Mouse (Mus musculus) MEL (cell line): ENCODE results near the gene March10. TPM values are rescaled to one million over a fixed set of nuclear protein-coding genes. Genes with fewer than 3 reads are reported as not detected.

ENCODE experiments used
- DNase-seq: peaks from one replicate; pipeline ENCODE4 v3.0.0; 2011; ENCODE audit warnings: low read depth, low spot score
- H3K27ac ChIP-seq: 2 replicates; pipeline ENCODE4 v1.5.1; 2012; ENCODE audit warnings: low read depth, mild to moderate bottlenecking, control low read depth, low read length, moderate library complexity; ENCODE audit not compliant: control insufficient read depth
- H3K27me3 ChIP-seq, 2 experiments: fragments of 150-350 bp in 1 of 2; sonication (generic) in 1 of 2; 2 replicates each; pipeline ENCODE4 v1.6.1; 2012; ENCODE audit warnings: low read length in 2 of 2, mild to moderate bottlenecking in 2 of 2, improper control_type of control experiment in 1 of 2, moderate library complexity in 1 of 2; ENCODE audit not compliant: insufficient read depth in 2 of 2, control insufficient read depth in 1 of 2
- H3K36me3 ChIP-seq, 2 experiments: 2 replicates each; pipeline ENCODE4 v1.6.1; 2012 to 2014; ENCODE audit warnings: low read length in 2 of 2, improper control_type of control experiment in 1 of 2, inconsistent platforms in 1 of 2, mild to moderate bottlenecking in 1 of 2; ENCODE audit not compliant: insufficient read depth in 2 of 2, control insufficient read depth in 1 of 2
- H3K4me1 ChIP-seq, 2 experiments: fragments of 150-350 bp in 1 of 2; sonication (generic) in 1 of 2; 2 replicates each; pipeline ENCODE4 v1.6.1; 2012; ENCODE audit warnings: low read length in 2 of 2, improper control_type of control experiment in 1 of 2, mild to moderate bottlenecking in 1 of 2; ENCODE audit not compliant: insufficient read depth in 2 of 2, control insufficient read depth in 1 of 2
- H3K4me3 ChIP-seq, 2 experiments: fragments of 150-350 bp in 1 of 2; sonication (generic) in 1 of 2; 2 replicates each; pipeline ENCODE4 v1.5.1; 2012; ENCODE audit warnings: low read depth in 2 of 2, low read length in 2 of 2, mild to moderate bottlenecking in 2 of 2, moderate library complexity in 2 of 2, control low read depth in 1 of 2, improper control_type of control experiment in 1 of 2; ENCODE audit not compliant: control insufficient read depth in 1 of 2, insufficient read depth in 1 of 2
- H3K79me2 ChIP-seq: 2 replicates; pipeline ENCODE4 v1.6.1; 2012; ENCODE audit warnings: mild to moderate bottlenecking, low read length, moderate library complexity; ENCODE audit not compliant: control insufficient read depth, poor library complexity, insufficient read depth
- H3K9ac ChIP-seq: 2 replicates; pipeline ENCODE4 v1.6.1; 2012; ENCODE audit warnings: low read depth, mild to moderate bottlenecking, control low read depth, low read length, moderate library complexity; ENCODE audit not compliant: control insufficient read depth, poor library complexity, severe bottlenecking
- H3K9me3 ChIP-seq: fragments of 150-350 bp; sonication (generic); replicated peaks from 2 replicates; pipeline ENCODE4 v1.6.1; 2012; ENCODE audit warnings: mild to moderate bottlenecking, low read length, improper control_type of control experiment, moderate library complexity; ENCODE audit not compliant: insufficient read depth
- BHLHE40 ChIP-seq: IDR thresholded peaks from 2 replicates; pipeline ENCODE4 v1.6.1; 2012; ENCODE audit warnings: low read depth, mild to moderate bottlenecking, inconsistent platforms, low read length, improper control_type of control experiment, borderline replicate concordance
- CHD2 ChIP-seq: IDR thresholded peaks from 2 replicates; pipeline ENCODE4 v1.6.1; 2011; ENCODE audit warnings: low read length, improper control_type of control experiment
- CTCF ChIP-seq, 3 experiments: IDR thresholded peaks in 2 of 3; conservative IDR thresholded peaks in 1 of 3; 2 replicates each; pipeline ENCODE4 v1.5.1; 2011 to 2012; ENCODE audit warnings: low read length in 3 of 3, low read depth in 2 of 3, mild to moderate bottlenecking in 2 of 3, improper control_type of control experiment in 1 of 3, inconsistent platforms in 1 of 3, mixed read lengths in 1 of 3, moderate library complexity in 1 of 3; ENCODE audit not compliant: control insufficient read depth in 1 of 3, insufficient read depth in 1 of 3, poor library complexity in 1 of 3, severe bottlenecking in 1 of 3
- GATA1 ChIP-seq: IDR thresholded peaks from 2 replicates; pipeline ENCODE4 v1.6.1; 2011; ENCODE audit warnings: low read depth, low read length, improper control_type of control experiment
- HCFC1 ChIP-seq: IDR thresholded peaks from 2 replicates; pipeline ENCODE4 v1.6.1; 2012; ENCODE audit warnings: low read depth, mild to moderate bottlenecking, inconsistent platforms, low read length, improper control_type of control experiment, moderate library complexity
- MAFK ChIP-seq: IDR thresholded peaks from 2 replicates; pipeline ENCODE4 v1.6.1; 2011; ENCODE audit warnings: low read depth, mild to moderate bottlenecking, low read length, improper control_type of control experiment, borderline replicate concordance
- MAX ChIP-seq: IDR thresholded peaks from 2 replicates; pipeline ENCODE4 v1.6.1; 2011; ENCODE audit warnings: low read length, improper control_type of control experiment
- MEF2A ChIP-seq: IDR thresholded peaks from 2 replicates; pipeline ENCODE4 v1.6.1; 2014; ENCODE audit warnings: low read depth, mild to moderate bottlenecking, inconsistent platforms, low read length, improper control_type of control experiment; ENCODE audit not compliant: poor library complexity, insufficient replicate concordance, severe bottlenecking; ENCODE audit errors: extremely low read depth
- MYC ChIP-seq: IDR thresholded peaks from 2 replicates; pipeline ENCODE4 v1.6.1; 2011; ENCODE audit warnings: low read depth, mild to moderate bottlenecking, low read length, improper control_type of control experiment, moderate library complexity
- NELFE ChIP-seq: IDR thresholded peaks from 2 replicates; pipeline ENCODE4 v1.6.1; 2011; ENCODE audit warnings: low read depth, low read length, improper control_type of control experiment
- SMC3 ChIP-seq: IDR thresholded peaks from 2 replicates; pipeline ENCODE4 v1.6.1; 2011; ENCODE audit warnings: low read depth, low read length, improper control_type of control experiment
- TBP ChIP-seq: IDR thresholded peaks from 2 replicates; pipeline ENCODE4 v1.8.0; 2011; ENCODE audit warnings: low read depth, low read length, improper control_type of control experiment
- UBTF ChIP-seq: IDR thresholded peaks from 2 replicates; pipeline ENCODE4 v1.6.1; 2012; ENCODE audit warnings: low read depth, mild to moderate bottlenecking, inconsistent platforms, low read length, improper control_type of control experiment, moderate library complexity, borderline replicate concordance; ENCODE audit not compliant: insufficient read depth
- ZC3H11A ChIP-seq: IDR thresholded peaks from 2 replicates; pipeline ENCODE4 v1.6.1; 2012; ENCODE audit warnings: low read depth, mild to moderate bottlenecking, inconsistent platforms, low read length, improper control_type of control experiment
- ZKSCAN1 ChIP-seq: IDR thresholded peaks from 2 replicates; pipeline ENCODE4 v1.6.1; 2012; ENCODE audit warnings: low read depth, mild to moderate bottlenecking, inconsistent platforms, low read length, improper control_type of control experiment, moderate library complexity
- ZNF384 ChIP-seq: IDR thresholded peaks from 2 replicates; pipeline ENCODE4 v1.6.1; 2012; ENCODE audit warnings: low read depth, mild to moderate bottlenecking, inconsistent platforms, low read length, improper control_type of control experiment
- polyA plus RNA-seq, 2 experiments: library from polyadenylated mRNA; stranded (reverse) in 1 of 2; unstranded in 1 of 2; fragments of >175 nt in 1 of 2; fragments of >200 nt in 1 of 2; gene quantifications; 2 replicates each; pipeline versions ENCODE4 v1.2.1 to v1.2.4; 2012; ENCODE audit warnings: low replicate concordance in 2 of 2, low read depth in 1 of 2; ENCODE audit not compliant: insufficient read length in 2 of 2, insufficient read depth in 1 of 2, missing spikeins in 1 of 2
- total RNA-seq: library from RNA; depleted of rRNA; stranded (reverse); fragments of 300-350 nt; gene quantifications from 2 replicates; pipeline ENCODE4 v1.2.3, GENCODE M21; 2012

The March10 gene
- total and polyA plus RNA-seq, 3 experiments = not detected

DNA sequence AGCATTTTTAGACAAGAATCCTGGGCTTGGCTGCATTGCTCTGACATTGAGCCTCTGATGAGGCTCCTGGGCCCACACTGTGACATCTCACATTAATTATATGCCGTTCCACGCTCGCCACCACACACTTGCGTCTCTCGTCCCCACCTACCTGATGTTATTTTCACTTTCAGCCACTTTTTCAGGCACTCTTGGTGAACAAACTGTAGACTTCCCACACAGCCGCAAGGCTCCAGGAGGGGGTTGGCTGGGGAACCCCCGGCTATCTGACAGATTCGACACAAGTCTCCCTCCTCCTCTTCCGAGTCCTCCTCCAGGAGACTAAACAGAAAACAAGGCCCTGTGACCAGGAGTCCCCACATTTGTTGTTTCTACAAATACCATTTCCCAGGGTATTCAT lies 71.3 kb downstream of the March10 start:
- H3K36me3 ChIP-seq = no peaks in the 10 kb centered on the region

DNA sequence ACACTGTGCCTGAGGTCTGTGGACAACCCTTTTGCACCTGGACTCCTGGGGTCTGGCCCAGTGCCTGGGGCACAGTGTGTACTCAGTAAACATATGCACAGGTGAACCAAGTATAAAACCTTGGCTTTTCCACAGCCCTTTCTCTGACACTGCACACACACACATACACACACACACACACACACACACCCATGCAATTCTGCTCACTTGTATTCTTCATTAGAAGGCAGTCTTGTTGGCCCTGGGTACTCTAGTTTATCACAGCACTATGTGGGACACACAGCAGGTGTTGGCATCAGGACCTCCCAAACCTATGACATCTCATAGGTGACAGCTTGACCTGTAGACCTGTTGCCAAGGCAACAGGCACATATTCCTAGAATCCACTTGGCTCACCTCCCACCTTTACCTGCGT lies 80.7 kb downstream of the March10 start:
- Histone ChIP-seq H3K4me3 (no peak overlapping the region), H3K27me3 (peaks cover 4 to 5% of the 10 kb centered on the region in 2 experiments), H3K79me2 (no peaks in the 10 kb centered on the region), H3K4me1 (no peaks in the 10 kb centered on the region), H3K27ac (no peak overlapping the region), H3K36me3 (no peaks in the 10 kb centered on the region), H3K9me3 (no peaks in the 10 kb centered on the region), H3K9ac (no peak overlapping the region)
- TF ChIP-seq MAX = no peak
- no peak for TF ChIP-seq NELFE
- TF ChIP-seq ZNF384 = no peak
- TF ChIP-seq MEF2A = no peak
- TF ChIP-seq TBP = no peak
- DNase-seq = no peak

More for the DNA sequence above, 71.3 kb downstream of the March10 start:
- no peak overlapping the region for H3K9ac ChIP-seq
- H3K4me3 ChIP-seq = no peak overlapping the region
- no peak for DNase-seq
- TF ChIP-seq MAFK (no peak), ZKSCAN1 (no peak), GATA1 (no peak), CTCF (IDR thresholded peaks at IDR 0.05 in 2 of 3, conservative IDR thresholded peaks at IDR 0.05 in 1 of 3; ENCODE audit: control insufficient read depth in 1 of 3, insufficient read depth in 1 of 3, low read depth in 2 of 3, low read length in 3 of 3, poor library complexity in 1 of 3, severe bottlenecking in 1 of 3) (no peak), MYC (no peak), UBTF (no peak), HCFC1 (no peak), CHD2 (no peak), BHLHE40 (no peak), SMC3 (no peak), ZC3H11A (no peak)
- H3K27ac ChIP-seq = no peak overlapping the region
- H3K4me1 ChIP-seq = no peaks in the 10 kb centered on the region
- peaks cover 7% of the 10 kb centered on the region in 2 experiments; a peak in 3 of 4 replicates for H3K27me3 ChIP-seq
- no peaks in the 10 kb centered on the region for H3K9me3 ChIP-seq
- H3K79me2 ChIP-seq = no peaks in the 10 kb centered on the region
